Mouse (Mus musculus): ENCODE results near the gene Ptprd.
"Not testable (repeated sequence)": the region's sequence is repeated elsewhere in the genome, so short reads cannot be mapped to it uniquely, and the experiment has no call there.

Ptprd gene

GRCm38 (mm10) chr4:76155750-76156149, 2056.0 kb downstream of the Ptprd start:
- no peak for DNase-seq

GRCm38 (mm10) chr4:76154190-76154589, 2057.6 kb downstream of the Ptprd start:
- no peak for DNase-seq

- no peak for DNase-seq
Measured at GRCm38 (mm10) chr4:76144925-76145324, 2066.8 kb downstream of the Ptprd start.

- DNase-seq = no peak
Measured at GRCm38 (mm10) chr4:76144333-76144732, 2067.4 kb downstream of the Ptprd start.

GRCm38 (mm10) chr4:76137901-76138300, 2073.9 kb downstream of the Ptprd start:
- no peak for DNase-seq

GRCm38 (mm10) chr4:76136625-76137024, 2075.1 kb downstream of the Ptprd start:
- DNase-seq = no peak

- DNase-seq = no peak
Measured at GRCm38 (mm10) chr4:76091845-76092244, 2119.9 kb downstream of the Ptprd start.

GRCm38 (mm10) chr4:76089866-76090265, 2121.9 kb downstream of the Ptprd start:
- peak; percentile 32 for DNase-seq

- DNase-seq = no peak
Measured at GRCm38 (mm10) chr4:76076051-76076450, 2135.7 kb downstream of the Ptprd start.

GRCm38 (mm10) chr4:76073286-76073685, 2138.5 kb downstream of the Ptprd start:
- DNase-seq = no peak

- DNase-seq = no peak
Measured at GRCm38 (mm10) chr4:76071720-76072119, 2140.0 kb downstream of the Ptprd start.

- DNase-seq = no peak
Measured at GRCm38 (mm10) chr4:76056836-76057235, 2154.9 kb downstream of the Ptprd start.

- DNase-seq = no peak
Measured at GRCm38 (mm10) chr4:76045650-76046049, 2166.1 kb downstream of the Ptprd start.

- peak; percentile 2 for DNase-seq
Measured at GRCm38 (mm10) chr4:76044802-76045201, 2167.0 kb downstream of the Ptprd start.

GRCm38 (mm10) chr4:76037178-76037577, 2174.6 kb downstream of the Ptprd start:
- not testable (repeated sequence) for DNase-seq

GRCm38 (mm10) chr4:76025571-76026325, 2186.0 kb downstream of the Ptprd start:
- no peak for DNase-seq

- DNase-seq = no peak
Measured at GRCm38 (mm10) chr4:76024502-76024821, 2187.3 kb downstream of the Ptprd start.

GRCm38 (mm10) chr4:76023756-76024501, 2187.8 kb downstream of the Ptprd start:
- DNase-seq = no peak

- DNase-seq = peak; percentile 5
Measured at GRCm38 (mm10) chr4:76021670-76022069, 2190.1 kb downstream of the Ptprd start.

- DNase-seq = no peak
Measured at GRCm38 (mm10) chr4:76015026-76015425, 2196.7 kb downstream of the Ptprd start.

GRCm38 (mm10) chr4:76014151-76014840, 2197.5 kb downstream of the Ptprd start:
- DNase-seq = no peak

GRCm38 (mm10) chr4:76008580-76008979, 2203.2 kb downstream of the Ptprd start:
- no peak for DNase-seq

GRCm38 (mm10) chr4:76007219-76007618, 2204.5 kb downstream of the Ptprd start:
- no peak for DNase-seq

GRCm38 (mm10) chr4:76006717-76007116, 2205.0 kb downstream of the Ptprd start:
- DNase-seq = no peak

Measured in kidney, postnatal 14 days (tissue).